Mouse (Mus musculus) hindbrain, embryonic 16.5 days (tissue): ENCODE data around the gene Bcdin3d. TPM values are rescaled to one million over a fixed set of nuclear protein-coding genes. Genes with fewer than 3 reads are reported as not detected.
"Not testable (repeated sequence)": the region's sequence is repeated elsewhere in the genome, so short reads cannot be mapped to it uniquely, and the experiment has no call there.

Source experiments
- ATAC-seq: fragments of 200-750 bp; cut with Nextera tagmentation; 2 replicates; pipeline ENCODE4 v1.8.0; 2017; ENCODE audit warnings: moderate TSS enrichment, moderate library complexity
- H3K27ac ChIP-seq: fragments of 300-500 bp; sonication (generic); 2 replicates; pipeline ENCODE4 v1.5.1; 2014; ENCODE audit warnings: low read depth, mild to moderate bottlenecking, control low read depth, low read length, moderate library complexity
- H3K27me3 ChIP-seq: fragments of 300-500 bp; sonication (generic); replicated peaks from 2 replicates; pipeline ENCODE4 v1.6.1; 2014; ENCODE audit warnings: low read length; ENCODE audit not compliant: control insufficient read depth, insufficient read depth
- H3K36me3 ChIP-seq: fragments of 300-500 bp; sonication (generic); 2 replicates; pipeline ENCODE4 v1.6.1; 2014; ENCODE audit warnings: mild to moderate bottlenecking, low read length, moderate library complexity, mixed read lengths; ENCODE audit not compliant: control insufficient read depth, insufficient read depth
- H3K4me1 ChIP-seq: fragments of 300-500 bp; sonication (generic); 2 replicates; pipeline ENCODE4 v1.6.1; 2014; ENCODE audit warnings: low read depth, low read length; ENCODE audit not compliant: control insufficient read depth, insufficient read depth
- H3K4me2 ChIP-seq: fragments of 300-500 bp; sonication (generic); 2 replicates; pipeline ENCODE4 v1.6.1; 2014; ENCODE audit warnings: mild to moderate bottlenecking, low read length, control low read depth, moderate library complexity
- H3K4me3 ChIP-seq: fragments of 300-500 bp; sonication (generic); 2 replicates; pipeline ENCODE4 v1.5.1; 2014; ENCODE audit warnings: mild to moderate bottlenecking, low read length, control low read depth, moderate library complexity
- H3K9ac ChIP-seq: fragments of 300-500 bp; sonication (generic); 2 replicates; pipeline ENCODE4 v1.6.1; 2014; ENCODE audit warnings: low read depth, mild to moderate bottlenecking, control low read depth, low read length, moderate library complexity
- H3K9me3 ChIP-seq: fragments of 300-500 bp; sonication (generic); 2 replicates; pipeline ENCODE4 v1.6.1; 2014; ENCODE audit warnings: mild to moderate bottlenecking, low read length, moderate library complexity; ENCODE audit not compliant: control insufficient read depth
- WGBS: fragments of 180-500 bp; shearing (Covaris S2); extraction: QIAGEN DNeasy Blood & Tissue Kit; methylation state at CpG from one replicate; pipeline ENCODE4 v1.1.7; 2014; 5-methylcytosine and 5-hydroxymethylcytosine counted together
- polyA plus RNA-seq: library from polyadenylated mRNA; unstranded; fragments of >200 nt; fragmentation: Nextera tagmentation; extraction: Ambion mirVana; gene quantifications from 2 replicates; pipeline ENCODE4 v1.2.1, GENCODE M21; 2015

Bcdin3d gene
- polyA plus RNA-seq, 1 experiment from 2014 or later, result 17.7 TPM

GRCm38 (mm10) chr15:99449131-99449750 is 25.3 kb downstream of the Bcdin3d start:
- Histone ChIP-seq H3K36me3 (no peaks in the 10 kb centered on the region), H3K27ac (peak overlapping the region; percentile 41), H3K4me3 (no peak overlapping the region), H3K4me1 (peaks cover 14% of the 10 kb centered on the region), H3K9me3 (no peaks in the 10 kb centered on the region), H3K9ac (no peak overlapping the region), H3K4me2 (no peak overlapping the region), H3K27me3 (no peaks in the 10 kb centered on the region)
- ATAC-seq, result peak; percentile 87
- WGBS, result 44% methylated on average over 9 of the region's 9 CpGs

DNA sequence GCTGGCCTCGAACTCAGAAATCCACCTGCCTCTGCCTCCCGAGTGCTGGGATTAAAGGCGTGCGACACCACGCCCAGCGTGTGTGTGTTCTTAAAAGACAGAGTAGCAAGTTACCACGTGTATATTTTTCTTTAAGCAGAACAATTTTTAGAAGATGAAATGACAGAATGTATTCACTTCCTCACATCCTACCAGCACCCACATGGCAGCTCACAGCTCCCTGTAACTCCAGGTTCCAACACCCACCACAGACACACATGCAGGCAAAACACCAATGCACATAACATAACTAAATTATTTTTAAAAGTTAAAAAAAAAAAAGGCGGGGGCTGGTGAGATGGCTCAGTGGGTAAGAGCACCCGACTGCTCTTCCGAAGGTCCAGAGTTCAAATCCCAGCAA is 28.4 kb downstream of the Bcdin3d start:
- H3K36me3 ChIP-seq, H3K4me3 ChIP-seq, H3K27ac ChIP-seq, H3K27me3 ChIP-seq, H3K4me1 ChIP-seq, H3K4me2 ChIP-seq, H3K9me3 ChIP-seq, H3K9ac ChIP-seq, ATAC-seq: not testable (repeated sequence)
- WGBS, result 93% methylated on average over 10 of the region's 10 CpGs

DNA sequence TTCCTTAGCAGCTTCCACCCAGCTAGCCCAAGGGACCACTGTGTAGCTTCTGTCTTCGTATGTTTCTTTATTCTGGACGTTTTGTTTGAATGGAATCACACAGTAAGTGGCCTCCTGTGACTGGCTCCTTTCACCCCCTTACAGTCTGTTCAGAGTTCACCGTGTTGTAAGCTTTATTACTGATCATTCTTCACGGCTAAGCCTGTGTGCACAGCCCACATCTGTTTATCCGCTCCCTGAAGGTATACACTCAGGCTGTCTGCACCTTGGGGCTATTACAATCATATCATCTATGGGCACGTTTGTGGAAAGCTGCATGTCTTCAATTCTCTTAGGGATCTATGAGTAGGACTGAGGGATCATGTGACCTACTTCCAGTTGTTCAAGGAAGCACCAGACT is 29.0 kb downstream of the Bcdin3d start:
- H3K9ac ChIP-seq, result no peak overlapping the region
- H3K4me1 ChIP-seq, result peaks cover 11% of the 10 kb centered on the region
- H3K4me3 ChIP-seq, result no peak overlapping the region
- no peak for ATAC-seq
- no peaks in the 10 kb centered on the region for H3K36me3 ChIP-seq
- H3K27me3 ChIP-seq, result no peaks in the 10 kb centered on the region
- 36% methylated on average over 6 of the region's 6 CpGs for WGBS
- no peak overlapping the region for H3K4me2 ChIP-seq
- H3K27ac ChIP-seq, result 0 out of 2 replicates have a peak overlapping the region, but pooled peaks have one; percentile 32
- no peaks in the 10 kb centered on the region for H3K9me3 ChIP-seq

DNA sequence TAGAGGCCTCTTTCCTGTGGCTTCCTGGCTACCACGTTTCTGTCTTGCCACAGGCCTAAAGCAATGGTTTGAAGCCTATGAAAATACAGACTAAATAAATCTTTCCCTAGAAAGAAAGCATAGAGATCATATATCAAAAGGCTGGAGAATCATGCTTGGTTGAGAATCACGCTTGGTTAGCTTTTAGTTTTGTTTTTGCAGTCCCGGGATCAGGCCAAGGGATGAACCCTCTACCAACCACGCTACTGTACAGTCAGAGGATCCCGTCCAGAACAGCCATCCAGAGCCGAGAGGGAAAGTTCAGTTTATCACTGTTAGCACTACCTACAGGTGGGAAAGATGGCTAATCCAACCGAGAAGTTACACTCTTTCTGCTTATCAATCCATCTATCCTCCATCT is 32.2 kb downstream of the Bcdin3d start:
- no peak for ATAC-seq

GRCm38 (mm10) chr15:99440816-99441457 is 33.6 kb downstream of the Bcdin3d start:
- no peak overlapping the region for H3K9ac ChIP-seq
- peak overlapping the region; percentile 8; the same call in 1 of the 2 replicates for H3K4me2 ChIP-seq
- peak overlapping the region; percentile 80 for H3K27ac ChIP-seq
- no peaks in the 10 kb centered on the region for H3K9me3 ChIP-seq
- peaks cover 16% of the 10 kb centered on the region for H3K4me1 ChIP-seq
- no peak overlapping the region for H3K4me3 ChIP-seq
- no peaks in the 10 kb centered on the region for H3K27me3 ChIP-seq
- 39% methylated on average over 8 of the region's 8 CpGs for WGBS
- no peaks in the 10 kb centered on the region for H3K36me3 ChIP-seq
- peak; percentile 50; the same call in 1 of the 2 replicates for ATAC-seq

More for the DNA sequence above, 32.2 kb downstream of the Bcdin3d start:
- Histone ChIP-seq H3K36me3 (no peaks in the 10 kb centered on the region), H3K4me2 (no peak overlapping the region), H3K4me3 (no peak overlapping the region), H3K9me3 (no peaks in the 10 kb centered on the region), H3K27ac (no peak overlapping the region), H3K27me3 (no peaks in the 10 kb centered on the region), H3K4me1 (peaks cover 14% of the 10 kb centered on the region), H3K9ac (no peak overlapping the region)
- WGBS, result 86% methylated on average over 7 of the region's 7 CpGs

DNA sequence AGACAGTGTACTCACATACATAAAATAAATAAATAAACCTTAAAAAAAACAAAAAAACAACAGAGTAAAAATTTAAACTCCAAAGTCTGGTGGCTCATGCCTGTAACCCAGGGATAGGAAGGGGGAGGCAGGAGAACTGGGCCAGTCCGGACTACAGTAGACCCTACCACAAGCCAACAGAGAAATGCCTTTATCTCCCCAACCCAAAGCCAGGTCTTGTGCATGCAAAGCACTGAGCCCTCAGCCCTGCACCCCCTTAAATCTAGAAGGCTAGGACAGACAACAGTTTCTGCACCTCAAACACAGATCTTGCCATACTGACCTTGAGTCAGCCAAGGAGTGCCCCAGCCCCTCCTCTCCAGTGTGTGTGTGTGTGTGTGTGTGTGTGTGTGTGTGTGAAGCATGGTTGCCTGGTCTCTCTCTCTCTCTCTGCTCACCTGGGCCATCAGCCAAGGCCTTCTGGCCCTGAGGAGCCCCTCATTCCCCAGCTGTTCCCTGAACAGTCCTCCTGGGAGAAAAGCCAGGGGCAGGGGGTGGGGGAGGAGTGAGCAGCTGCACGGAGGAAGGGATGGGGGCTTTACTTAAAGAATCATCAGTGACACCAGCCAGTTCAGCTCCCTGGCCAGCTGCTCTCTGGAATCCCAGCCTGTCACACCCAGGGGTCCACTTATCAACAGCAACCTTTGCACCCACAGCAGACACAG is 34.3 kb downstream of the Bcdin3d start:
- Histone ChIP-seq H3K4me1 (peaks cover 20% of the 10 kb centered on the region), H3K27ac (peak overlapping the region; percentile 80), H3K9me3 (no peaks in the 10 kb centered on the region), H3K27me3 (no peaks in the 10 kb centered on the region), H3K4me3 (no peak overlapping the region), H3K36me3 (no peaks in the 10 kb centered on the region), H3K9ac (no peak overlapping the region), H3K4me2 (peak overlapping the region; percentile 8; the same call in 1 of the 2 replicates)
- ATAC-seq, result peak; percentile 79
- WGBS, result 33% methylated on average over 2 of the region's 2 CpGs

- H3K9me3 ChIP-seq, result no peaks in the 10 kb centered on the region
- no peak overlapping the region for H3K4me2 ChIP-seq
- H3K27ac ChIP-seq, result no peak overlapping the region
- WGBS, result 76% methylated on average over 8 of the region's 8 CpGs
- no peaks in the 10 kb centered on the region for H3K36me3 ChIP-seq
- no peak overlapping the region for H3K9ac ChIP-seq
- H3K4me3 ChIP-seq, result no peak overlapping the region
- H3K27me3 ChIP-seq, result no peaks in the 10 kb centered on the region
- no peak for ATAC-seq
- H3K4me1 ChIP-seq, result peaks cover 24% of the 10 kb centered on the region
Observed at GRCm38 (mm10) chr15:99438966-99439698, 35.4 kb downstream of the Bcdin3d start.

GRCm38 (mm10) chr15:99433913-99434312 is 40.6 kb downstream of the Bcdin3d start:
- Histone ChIP-seq H3K4me3 (no peak overlapping the region), H3K4me2 (no peak overlapping the region), H3K9ac (no peak overlapping the region), H3K27me3 (no peaks in the 10 kb centered on the region), H3K4me1 (peaks cover 10% of the 10 kb centered on the region), H3K9me3 (no peaks in the 10 kb centered on the region), H3K27ac (no peak overlapping the region), H3K36me3 (peaks cover 4% of the 10 kb centered on the region; the same call in 1 of the 2 replicates)
- ATAC-seq, result no peak
- WGBS, result 81% methylated on average over 12 of the region's 12 CpGs
